Mouse (Mus musculus) heart, postnatal 0 days (tissue): ENCODE results near the gene Prmt8. TPM values are rescaled to one million over a fixed set of nuclear protein-coding genes. Genes with fewer than 3 reads are reported as not detected.

Experiments
- ATAC-seq: fragments of 200-750 bp; cut with Nextera tagmentation; 2 replicates; pipeline ENCODE4 v1.8.0; 2017; ENCODE audit warnings: low read depth, moderate number of reproducible peaks, moderate library complexity; ENCODE audit not compliant: insufficient read depth
- DNase-seq: peaks from one replicate; pipeline ENCODE4 v3.0.0-alpha.2; 2016; ENCODE audit warnings: low spot score
- H3K27ac ChIP-seq: fragments of 300-500 bp; sonication (generic); 2 replicates; pipeline ENCODE4 v1.5.1; 2014; ENCODE audit warnings: low read depth, mild to moderate bottlenecking
- H3K27me3 ChIP-seq: fragments of 300-500 bp; sonication (generic); 2 replicates; pipeline ENCODE4 v1.6.1; 2014; ENCODE audit warnings: low read length, mixed read lengths; ENCODE audit not compliant: control insufficient read depth, insufficient read depth
- H3K36me3 ChIP-seq: fragments of 300-500 bp; sonication (generic); replicated peaks from 2 replicates; pipeline ENCODE4 v1.6.1; 2014; ENCODE audit warnings: low read length, mixed read lengths; ENCODE audit not compliant: control insufficient read depth, insufficient read depth
- H3K4me1 ChIP-seq: fragments of 300-500 bp; sonication (generic); 2 replicates; pipeline ENCODE4 v1.6.1; 2014; ENCODE audit warnings: antibody characterized with exemption; ENCODE audit not compliant: control insufficient read depth, insufficient read depth
- H3K4me2 ChIP-seq: fragments of 300-500 bp; sonication (generic); 2 replicates; pipeline ENCODE4 v1.6.1; 2014; ENCODE audit warnings: low read depth, mild to moderate bottlenecking, low read length, moderate library complexity
- H3K4me3 ChIP-seq: fragments of 300-500 bp; sonication (generic); 2 replicates; pipeline ENCODE4 v1.5.1; 2014; ENCODE audit warnings: low read depth, low read length
- H3K9ac ChIP-seq: fragments of 300-500 bp; sonication (generic); replicated peaks from 2 replicates; pipeline ENCODE4 v1.6.1; 2014; ENCODE audit warnings: low read depth, low read length, mixed read lengths
- H3K9me3 ChIP-seq: fragments of 300-500 bp; sonication (generic); replicated peaks from 2 replicates; pipeline ENCODE4 v1.6.1; 2016; ENCODE audit warnings: low read length; ENCODE audit not compliant: control insufficient read depth
- CTCF ChIP-seq: IDR thresholded peaks from 2 replicates; pipeline ENCODE4 v1.5.1; 2016; ENCODE audit warnings: antibody characterized with exemption, control low read depth, low read depth
- EP300 ChIP-seq: IDR thresholded peaks from 2 replicates; pipeline ENCODE4 v1.6.1; 2016; ENCODE audit warnings: antibody characterized with exemption, low read depth
- WGBS: fragments of 180-500 bp; shearing (Covaris S2); extraction: QIAGEN DNeasy Blood & Tissue Kit; methylation state at CpG from one replicate; pipeline ENCODE4 v1.1.7; 2014; 5-methylcytosine and 5-hydroxymethylcytosine counted together
- polyA plus RNA-seq: library from polyadenylated mRNA; unstranded; fragments of >200 nt; fragmentation: Nextera tagmentation; extraction: Ambion mirVana; gene quantifications from 2 replicates; pipeline ENCODE4 v1.2.1, GENCODE M21; 2015
- total RNA-seq: library from RNA; depleted of rRNA; stranded (reverse); fragments of >200 nt; gene quantifications from 2 replicates; pipeline ENCODE4 v1.2.3, GENCODE M21; 2014; ENCODE audit warnings: low replicate concordance; rRNA removed

The Prmt8 gene
- total RNA-seq (0.08 TPM in 1 of 2 replicates, not detected in the other), polyA plus RNA-seq (not detected in 2 replicates)

GRCm38 (mm10) chr6:127769275-127770156 is at the start of gene Prmt8:
Gene Prmt8, minus strand, starts transcription at chr6:127769472.
- Histone ChIP-seq H3K4me3 (peak within 1 kb of the TSS; percentile 44), H3K27ac (no peak within 1 kb of the TSS), H3K27me3 (peaks cover 58% of the 10 kb centered on the region), H3K9ac (no peak within 1 kb of the TSS), H3K36me3 (no peaks in the 10 kb centered on the region), H3K4me2 (peak within 1 kb of the TSS; percentile 74), H3K4me1 (no peaks in the 10 kb centered on the region), H3K9me3 (no peaks in the 10 kb centered on the region)
- DNase-seq, result no peak
- TF ChIP-seq EP300 (no peak), CTCF (no peak)
- under 1% methylated on average over 39 of the region's 42 CpGs for WGBS
- no peak for ATAC-seq

- ATAC-seq (no peak), DNase-seq (no peak)
- Histone ChIP-seq H3K9me3 (no peaks in the 10 kb centered on the region), H3K9ac (no peak overlapping the region), H3K4me2 (no peak overlapping the region), H3K27ac (no peak overlapping the region), H3K27me3 (no peaks in the 10 kb centered on the region), H3K4me1 (no peaks in the 10 kb centered on the region), H3K36me3 (no peaks in the 10 kb centered on the region), H3K4me3 (no peak overlapping the region)
- TF ChIP-seq CTCF (no peak), EP300 (no peak)
- 63% methylated on average over 9 of the region's 9 CpGs for WGBS
These were observed 33.9 kb upstream of the Prmt8 start for GRCm38 (mm10) chr6:127803046-127803729.

GRCm38 (mm10) chr6:127802211-127802610 is 32.9 kb upstream of the Prmt8 start:
- Histone ChIP-seq H3K4me1 (no peaks in the 10 kb centered on the region), H3K27me3 (no peaks in the 10 kb centered on the region), H3K9me3 (no peaks in the 10 kb centered on the region), H3K9ac (no peak overlapping the region), H3K4me2 (no peak overlapping the region), H3K36me3 (no peaks in the 10 kb centered on the region), H3K27ac (no peak overlapping the region), H3K4me3 (no peak overlapping the region)
- TF ChIP-seq EP300 (no peak), CTCF (no peak)
- no peak for ATAC-seq
- WGBS, result 85% methylated on average over 12 of the region's 12 CpGs
- no peak for DNase-seq

GRCm38 (mm10) chr6:127790023-127790422 is 20.8 kb upstream of the Prmt8 start:
- H3K4me2 ChIP-seq, result no peak overlapping the region
- ATAC-seq, result no peak

GRCm38 (mm10) chr6:127770806-127771205 is 1.5 kb upstream of the Prmt8 start:
- 43% methylated on average over 4 of the region's 4 CpGs for WGBS
- Histone ChIP-seq H3K4me3 (no peak overlapping the region), H3K4me1 (no peaks in the 10 kb centered on the region), H3K27ac (no peak overlapping the region), H3K4me2 (no peak overlapping the region), H3K36me3 (no peaks in the 10 kb centered on the region), H3K27me3 (peaks cover 58% of the 10 kb centered on the region), H3K9me3 (no peaks in the 10 kb centered on the region), H3K9ac (no peak overlapping the region)
- TF ChIP-seq CTCF (no peak), EP300 (no peak)
- DNase-seq (no peak), ATAC-seq (no peak)

More at GRCm38 (mm10) chr6:127790023-127790422, 20.8 kb upstream of the Prmt8 start:
- 21% methylated on average over 13 of the region's 13 CpGs for WGBS
- Histone ChIP-seq H3K27ac (no peak overlapping the region), H3K27me3 (peaks cover 5% of the 10 kb centered on the region; the same call in 1 of the 2 replicates), H3K9me3 (no peaks in the 10 kb centered on the region), H3K4me3 (no peak overlapping the region), H3K36me3 (no peaks in the 10 kb centered on the region), H3K4me1 (no peaks in the 10 kb centered on the region), H3K9ac (no peak overlapping the region)
- DNase-seq, result no peak
- no peak for TF ChIP-seq CTCF
- TF ChIP-seq EP300, result no peak
